Mouse (Mus musculus) thymus, postnatal 25 days (tissue): ENCODE results near the gene Kctd14.
"Not testable (repeated sequence)": the region's sequence is repeated elsewhere in the genome, so short reads cannot be mapped to it uniquely, and the experiment has no call there.

ENCODE experiments used
- DNase-seq: peaks from one replicate; pipeline ENCODE4 v3.0.0; 2022

Gene Kctd14

DNA sequence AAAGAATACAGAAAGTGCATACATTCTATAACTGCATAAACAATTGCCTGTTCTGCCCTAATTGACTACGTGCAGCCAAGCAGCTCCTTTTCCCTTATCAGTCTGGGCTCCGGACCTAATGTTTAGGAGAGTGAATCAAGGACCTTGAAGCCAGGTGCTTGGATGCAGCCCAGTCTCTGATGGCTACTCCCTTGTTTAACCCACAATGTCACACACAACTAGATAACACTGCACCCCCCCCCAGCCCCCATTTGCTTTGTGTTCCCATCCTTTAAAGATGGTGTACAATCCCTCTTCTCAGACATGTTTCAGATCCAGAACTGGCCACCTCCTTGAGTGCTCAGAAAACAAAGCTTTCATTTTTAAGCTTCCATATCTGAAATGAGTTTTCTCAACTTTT, at the start of gene Kctd14:
TSS of gene Kctd14 (plus strand) at position 301 of the 400 bp plus-strand sequence.
- DNase-seq: not testable (repeated sequence)

DNA sequence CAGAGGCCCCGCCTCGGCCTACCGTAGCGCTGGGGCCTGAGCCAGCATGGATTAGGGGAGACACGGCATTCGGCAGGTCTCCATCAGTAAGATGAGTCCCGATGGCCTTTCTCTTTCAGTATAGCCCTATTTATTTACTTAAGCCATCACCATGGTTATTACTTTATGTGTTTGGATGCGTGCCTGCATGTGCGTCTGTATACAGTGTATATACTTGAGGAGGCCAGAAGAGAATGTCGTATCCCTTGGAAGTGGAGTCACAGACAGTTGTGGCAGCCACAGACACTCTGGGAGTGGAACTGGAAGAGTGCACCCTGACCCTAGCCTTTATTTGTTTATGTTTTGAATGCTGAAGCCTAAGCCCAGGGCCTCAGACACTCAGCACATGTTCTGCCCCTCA, 44.0 kb upstream of the Kctd14 start:
- no peak for DNase-seq

DNA sequence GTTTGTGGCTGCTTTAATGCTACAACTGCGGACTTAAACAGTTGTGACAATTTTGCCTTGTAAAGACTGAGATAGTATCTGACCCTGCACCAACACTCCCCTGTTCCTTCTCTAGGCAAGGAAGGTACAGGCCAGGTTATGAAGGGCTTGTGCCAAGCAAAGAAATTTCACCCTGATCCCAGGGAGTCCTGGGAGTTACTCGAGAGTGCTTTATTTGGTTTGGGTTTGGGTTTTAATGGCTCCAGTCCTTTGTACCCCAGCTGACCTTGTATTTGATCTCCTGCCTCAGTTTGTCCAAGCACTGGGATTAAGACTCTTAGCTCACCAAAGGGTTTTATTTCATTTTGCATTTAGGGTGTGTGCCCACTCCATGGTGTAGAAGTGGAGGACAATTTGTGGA, 40.0 kb upstream of the Kctd14 start:
- DNase-seq: no peak

DNA sequence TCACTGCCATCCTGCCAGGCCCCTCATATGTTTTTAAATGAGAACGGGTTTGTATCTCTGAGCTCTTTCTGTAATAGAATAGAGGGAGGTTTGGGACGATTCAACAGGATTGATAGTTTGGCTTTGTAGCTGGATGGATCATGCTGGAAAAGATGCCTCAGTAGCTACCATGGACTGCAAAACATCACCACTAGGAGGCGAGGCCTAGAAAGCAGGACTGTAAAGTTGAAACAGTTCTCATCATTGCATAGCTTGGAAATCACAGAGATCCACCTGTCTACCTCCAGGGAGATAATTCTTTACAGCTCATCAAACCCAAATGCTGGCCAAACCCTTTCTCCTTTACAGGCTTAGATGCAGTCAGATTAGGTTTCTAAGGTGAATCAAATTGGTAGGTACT, 39.5 kb upstream of the Kctd14 start:
- DNase-seq: no peak

DNA sequence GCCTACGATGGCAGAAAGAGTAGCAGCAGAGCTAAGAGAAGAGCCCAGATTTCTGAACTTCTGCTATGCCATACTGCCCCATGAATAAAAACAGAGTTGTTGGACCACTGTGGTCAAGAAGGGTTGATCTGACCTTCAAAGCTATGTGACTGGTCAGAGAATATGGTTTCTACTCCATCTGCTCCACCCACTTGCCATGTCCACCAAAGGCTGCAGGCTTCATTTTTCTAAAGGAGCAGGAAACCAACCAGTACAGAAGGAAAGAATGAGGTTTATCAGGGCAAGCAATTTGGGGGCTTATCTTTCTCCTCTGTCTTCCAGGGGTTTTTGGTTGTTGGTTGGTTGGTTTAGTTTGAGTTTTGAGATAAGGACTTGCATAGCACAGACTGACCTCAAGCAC, 37.1 kb upstream of the Kctd14 start:
- no peak for DNase-seq

DNA sequence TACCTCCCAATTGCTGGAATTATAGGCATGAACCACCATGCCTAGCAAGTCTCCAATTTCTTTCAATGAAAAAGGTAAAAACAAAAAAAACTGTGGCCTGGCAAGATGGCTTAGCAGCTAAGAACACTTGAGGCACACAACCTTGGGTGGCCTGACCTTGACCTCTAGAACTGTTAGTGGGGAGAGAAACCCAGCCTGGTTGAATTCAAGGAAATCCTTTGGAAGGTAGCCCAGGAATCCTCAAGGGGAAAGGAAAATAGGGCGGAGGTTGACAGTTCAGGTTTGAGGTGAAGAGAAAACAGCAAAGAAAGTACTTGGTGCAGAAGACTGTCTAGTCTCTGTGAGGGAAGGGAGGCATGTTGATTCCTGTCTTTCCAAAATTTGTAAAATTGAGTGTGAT, 36.7 kb upstream of the Kctd14 start:
- no peak for DNase-seq

DNA sequence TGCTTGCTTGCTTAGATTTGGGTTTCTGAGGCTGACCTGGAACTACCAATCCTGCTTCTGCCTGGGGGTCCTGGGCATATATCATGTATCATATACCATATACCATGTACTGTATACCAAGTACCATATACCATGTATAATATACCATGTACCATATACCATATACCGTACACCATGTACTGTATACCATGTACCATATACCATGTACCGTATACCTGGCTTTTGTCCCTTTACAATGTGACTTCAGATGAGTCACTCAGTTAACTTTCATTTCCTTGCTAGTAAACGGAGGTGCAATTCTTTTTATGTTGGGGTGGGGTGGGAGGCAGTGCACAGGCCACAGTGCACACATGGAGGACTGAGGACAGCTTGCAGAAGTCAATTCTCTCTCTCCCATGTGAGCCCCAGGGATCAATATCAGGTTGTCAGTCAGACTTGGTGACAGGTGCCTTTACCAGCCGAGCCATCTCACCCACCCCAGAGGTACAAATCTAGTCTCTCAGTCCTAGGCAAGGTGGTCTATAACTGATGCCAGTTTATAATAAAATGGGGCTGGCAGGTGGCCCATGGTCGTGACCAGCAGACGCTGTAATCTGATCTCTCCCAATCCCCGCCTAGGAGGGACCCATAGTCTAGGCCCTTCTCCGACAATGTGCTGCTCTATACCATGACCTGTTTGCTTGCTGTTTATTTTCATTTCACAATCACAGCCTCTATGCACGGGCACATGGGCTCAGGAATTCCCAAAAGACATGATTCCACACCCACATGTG, 36.0 kb upstream of the Kctd14 start:
- no peak for DNase-seq

DNA sequence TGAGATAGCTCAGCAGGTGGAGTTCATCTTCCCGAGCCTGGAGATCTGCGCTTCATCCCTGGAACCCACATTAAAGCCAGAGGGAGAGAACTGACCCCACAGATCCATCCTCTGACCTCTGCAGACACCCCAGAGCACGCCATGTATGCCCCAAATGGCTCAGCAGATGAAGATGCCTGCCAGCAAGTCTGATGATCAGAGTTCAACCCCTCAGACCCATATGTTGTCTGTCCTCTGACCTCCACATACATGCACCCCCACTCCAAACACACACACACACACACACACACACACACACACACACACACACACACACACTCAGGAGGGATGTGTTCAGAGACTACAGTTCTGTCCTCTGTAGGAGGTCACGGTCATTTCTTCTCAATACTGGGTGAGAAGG, 34.6 kb upstream of the Kctd14 start:
- DNase-seq: no peak

DNA sequence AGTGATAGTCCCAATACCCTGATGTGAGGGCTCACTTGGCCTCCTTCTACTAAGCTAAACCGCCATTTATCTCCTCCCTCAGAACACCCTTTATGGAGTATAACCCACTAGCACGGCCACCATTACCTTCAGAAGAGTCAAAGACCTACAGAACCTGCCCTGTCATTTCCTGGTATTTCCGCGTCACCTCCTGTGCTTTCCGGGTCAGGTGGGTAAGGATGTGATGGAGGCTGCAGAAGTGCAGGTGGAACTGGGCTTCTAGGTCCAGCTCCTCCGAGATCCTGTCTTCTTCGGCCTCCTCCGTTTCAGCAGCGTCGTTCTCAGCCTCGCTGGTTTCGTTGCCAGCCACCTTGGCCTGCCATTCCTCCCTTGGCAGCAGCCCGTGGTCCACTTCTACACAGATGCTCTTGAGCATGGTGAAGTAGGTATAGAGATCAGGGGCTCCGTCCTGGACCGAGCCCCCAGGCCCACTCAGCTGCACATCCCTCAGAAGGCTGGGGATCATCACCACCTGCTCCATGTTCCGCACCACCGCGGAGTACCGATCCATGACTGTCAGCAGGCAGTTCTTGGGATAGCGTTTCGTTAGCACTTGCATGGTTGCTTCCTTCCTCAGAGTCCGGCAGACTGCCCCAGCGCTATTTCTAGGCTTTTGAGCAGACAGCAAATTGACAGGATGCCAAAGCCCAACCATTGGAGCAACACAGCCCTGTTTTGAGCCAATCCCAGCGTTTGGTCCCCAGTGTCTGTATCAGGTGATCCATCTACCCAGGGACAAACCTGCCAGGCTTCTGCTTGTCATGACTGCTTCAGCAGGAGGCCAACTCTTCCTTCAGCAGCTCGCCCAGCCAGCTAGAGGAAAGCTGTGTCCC, 34.0 kb upstream of the Kctd14 start, which contains the start of gene Thrsp:
TSS of gene Thrsp (minus strand) at position 825 of the 872 bp plus-strand sequence.
- DNase-seq: no peak

DNA sequence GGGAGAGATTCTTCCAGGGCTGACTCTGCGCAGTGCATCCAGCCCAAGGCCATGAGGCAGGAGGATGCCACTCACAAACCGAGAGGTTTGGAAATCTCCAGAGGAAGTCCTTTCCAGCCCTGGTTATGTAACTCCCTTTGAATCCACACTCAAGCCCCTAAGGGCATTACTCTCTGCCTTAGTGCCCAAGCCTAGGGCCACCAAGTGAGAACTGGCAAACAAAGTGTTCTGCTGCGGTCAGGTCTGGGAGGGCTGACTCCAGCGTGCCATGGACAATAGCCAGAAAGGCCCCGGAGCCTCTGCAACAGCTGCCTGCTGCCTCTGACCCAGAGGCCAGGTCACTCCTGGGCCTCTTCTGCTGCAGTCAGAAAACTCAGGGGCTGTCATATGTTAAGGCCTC, 32.4 kb upstream of the Kctd14 start:
- DNase-seq: no peak

DNA sequence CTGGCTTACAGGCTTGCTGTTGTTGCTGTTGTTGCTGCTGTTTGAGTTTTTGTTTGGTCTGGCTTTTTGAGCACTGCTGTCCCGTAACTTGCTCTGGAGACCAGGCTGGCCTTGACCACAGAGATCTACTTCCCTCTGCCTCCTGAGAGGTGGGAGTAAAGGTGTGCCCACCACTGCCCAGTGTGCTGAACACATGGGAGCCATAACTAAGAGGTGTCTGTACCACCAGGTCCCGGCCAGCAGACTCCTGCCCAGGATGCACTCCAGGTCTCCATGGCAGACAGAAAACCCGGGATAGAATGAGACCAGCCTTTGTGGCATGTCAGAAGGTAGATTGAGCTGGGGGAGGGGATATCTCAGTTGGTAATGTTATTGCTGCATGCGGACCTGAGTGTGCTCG, 32.0 kb upstream of the Kctd14 start:
- DNase-seq: no peak

DNA sequence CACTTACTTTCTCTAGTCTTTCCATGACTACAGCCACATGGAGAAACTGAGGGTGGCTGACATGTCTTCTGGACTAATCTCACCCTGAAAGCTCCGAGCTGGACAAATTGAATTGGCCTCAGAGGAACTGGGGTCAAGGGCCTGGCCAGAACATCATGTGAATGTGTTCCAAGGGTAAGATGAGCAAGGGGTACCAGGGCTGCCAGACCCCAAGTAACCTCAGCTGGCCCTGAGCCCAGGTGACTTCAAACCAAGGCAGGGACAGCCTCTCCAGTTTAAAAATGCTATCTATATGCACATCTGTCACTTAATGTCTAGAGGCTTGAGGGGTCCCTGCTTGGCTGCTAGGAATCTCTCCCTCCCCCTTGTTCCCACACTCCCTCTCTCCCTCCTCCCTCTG, 30.7 kb upstream of the Kctd14 start:
- DNase-seq: no peak

DNA sequence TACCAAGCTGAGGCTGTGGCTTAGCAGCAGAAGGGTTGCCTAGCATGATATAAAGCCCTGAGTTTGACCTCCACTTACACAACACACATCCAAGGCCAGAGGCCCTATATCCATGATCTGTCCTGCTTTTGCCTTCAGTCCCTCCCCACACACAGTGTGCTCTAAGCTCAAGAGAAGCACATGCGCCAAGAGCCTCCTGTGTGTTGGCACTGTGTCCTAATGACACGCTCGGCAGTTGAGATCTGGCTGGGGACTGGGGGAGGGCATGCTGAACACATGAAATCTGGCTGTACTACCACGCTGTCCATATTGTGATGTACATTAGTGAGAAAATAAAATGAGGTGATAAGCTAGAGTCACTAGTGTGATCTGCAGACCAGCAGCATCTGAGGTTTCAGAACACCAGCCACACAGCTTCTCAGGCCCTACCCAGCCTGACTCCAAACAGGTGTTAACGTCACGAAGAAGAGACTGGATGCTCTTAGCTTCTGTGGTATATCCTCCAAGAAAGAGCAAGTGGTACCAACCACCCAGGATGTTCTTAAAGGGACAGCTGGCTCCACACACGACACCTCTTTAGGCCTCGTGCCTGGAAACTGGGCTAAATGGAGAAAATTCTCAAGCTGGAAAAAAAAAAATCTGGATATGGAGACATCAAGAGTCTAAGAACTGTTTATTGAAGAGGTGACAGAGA, 30.0 kb upstream of the Kctd14 start:
- no peak for DNase-seq

DNA sequence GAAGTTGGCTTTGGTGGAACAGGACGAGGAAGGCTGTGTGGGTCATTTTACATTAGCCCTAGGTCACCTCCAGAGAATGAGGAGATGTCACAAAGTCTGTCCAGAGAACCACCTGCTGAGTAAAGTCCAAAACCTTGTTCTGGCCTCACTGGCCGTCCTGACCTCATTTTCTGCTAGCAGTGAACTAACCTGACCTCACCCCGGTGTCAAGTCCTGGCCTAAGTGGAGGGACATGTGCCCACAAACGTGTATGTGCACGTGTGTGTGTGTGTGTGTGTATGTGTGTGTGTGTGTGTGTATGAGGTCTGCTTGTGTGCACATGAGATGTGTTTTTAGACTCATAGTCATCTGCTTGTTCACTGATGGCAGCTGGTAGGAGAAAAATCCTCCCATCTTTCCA, 27.4 kb upstream of the Kctd14 start:
- no peak for DNase-seq

DNA sequence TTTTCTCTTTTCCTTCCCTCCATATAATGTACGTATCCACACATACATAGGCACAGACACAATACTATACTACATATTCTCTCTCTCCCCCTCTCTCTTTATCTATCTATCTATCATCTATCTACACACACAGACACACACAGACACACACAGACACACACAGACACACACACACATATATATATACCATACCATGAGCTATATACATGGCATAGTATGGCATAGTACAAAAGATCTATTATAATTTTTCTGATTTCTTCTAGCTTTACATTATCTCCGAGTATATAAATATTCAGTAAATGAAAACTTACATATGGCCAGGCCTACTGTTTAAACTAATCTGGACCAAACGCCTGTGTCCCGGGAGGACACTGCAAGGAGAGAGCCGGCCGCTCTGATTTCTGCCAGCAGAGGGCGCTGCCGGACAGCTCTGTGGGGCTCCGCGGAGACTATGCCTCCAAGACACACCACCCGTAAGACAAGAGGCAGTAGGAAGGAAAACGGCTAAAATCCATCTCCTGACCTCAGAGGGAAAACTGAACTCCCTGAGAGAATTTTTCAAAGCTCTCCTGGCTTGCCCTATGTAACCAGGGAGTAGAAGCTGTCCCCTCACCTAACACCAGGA, 26.4 kb upstream of the Kctd14 start:
- peak; percentile 79 for DNase-seq

DNA sequence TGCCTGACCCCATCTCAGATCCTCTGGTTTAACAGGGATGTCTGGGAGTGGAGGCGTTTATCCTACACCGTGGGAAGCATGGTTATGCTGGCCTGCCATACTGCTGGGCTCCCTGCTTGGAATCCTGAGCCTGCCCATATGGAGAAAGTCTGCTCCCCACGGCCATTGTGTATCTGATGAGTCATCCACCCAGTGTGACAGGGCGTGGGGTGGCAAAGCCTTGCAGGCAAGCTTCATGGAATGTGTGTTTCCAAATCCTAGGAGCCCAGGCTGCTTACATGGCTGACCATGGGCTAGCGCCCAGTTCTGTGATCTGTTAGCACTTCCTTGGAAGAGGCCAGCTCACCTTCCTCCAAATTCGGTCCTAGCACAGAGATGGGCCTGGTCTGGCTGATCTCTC, 24.6 kb upstream of the Kctd14 start:
- no peak for DNase-seq

DNA sequence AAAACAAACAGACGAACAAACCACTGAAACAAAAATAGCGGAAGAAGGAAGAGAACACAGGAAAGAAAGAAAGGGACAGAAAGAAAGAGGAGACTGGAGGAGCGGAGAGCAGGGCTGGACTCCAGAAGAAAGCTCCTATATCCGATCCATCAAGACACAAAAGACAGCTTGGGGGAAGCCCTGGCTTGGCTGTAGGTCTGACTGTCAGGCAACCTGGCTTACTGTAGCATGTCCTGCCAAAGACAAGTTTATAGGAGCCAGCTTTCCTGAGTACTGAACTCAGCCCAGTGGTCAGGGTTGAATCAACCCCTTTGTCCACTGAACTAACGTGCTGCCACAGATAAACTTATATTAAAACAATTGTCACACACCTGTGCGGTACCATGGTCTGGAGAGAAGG, 23.8 kb upstream of the Kctd14 start:
- DNase-seq: no peak

DNA sequence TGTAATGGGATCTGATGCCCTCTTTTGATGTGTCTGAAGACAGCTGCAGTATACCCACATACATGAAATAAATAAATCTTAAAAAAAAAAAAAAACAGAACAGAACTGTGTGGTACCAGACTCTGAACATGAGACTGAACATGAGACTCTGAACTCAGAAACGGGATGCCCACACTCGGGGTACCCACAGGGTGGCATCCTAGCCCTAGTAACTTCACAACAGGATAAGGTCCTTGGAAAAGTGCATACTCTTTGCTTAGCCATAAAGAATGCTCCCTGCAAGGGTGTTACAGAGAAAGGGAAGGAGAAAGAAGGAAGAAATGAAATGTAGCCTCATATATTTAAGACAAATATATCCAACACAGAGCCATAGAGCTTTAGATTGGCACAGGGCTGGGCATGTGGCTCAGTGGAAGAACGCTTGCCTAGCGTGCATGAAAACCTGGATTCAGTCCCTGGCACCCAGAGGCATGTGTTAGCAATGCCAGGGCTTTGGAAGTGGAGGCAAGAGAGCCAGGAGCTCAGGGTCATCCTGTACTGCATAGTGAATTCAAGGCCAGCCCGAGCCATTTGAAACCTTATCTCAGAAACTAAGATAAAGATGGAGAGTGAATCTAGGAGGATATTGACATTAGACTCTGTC, 23.2 kb upstream of the Kctd14 start:
- no peak for DNase-seq

DNA sequence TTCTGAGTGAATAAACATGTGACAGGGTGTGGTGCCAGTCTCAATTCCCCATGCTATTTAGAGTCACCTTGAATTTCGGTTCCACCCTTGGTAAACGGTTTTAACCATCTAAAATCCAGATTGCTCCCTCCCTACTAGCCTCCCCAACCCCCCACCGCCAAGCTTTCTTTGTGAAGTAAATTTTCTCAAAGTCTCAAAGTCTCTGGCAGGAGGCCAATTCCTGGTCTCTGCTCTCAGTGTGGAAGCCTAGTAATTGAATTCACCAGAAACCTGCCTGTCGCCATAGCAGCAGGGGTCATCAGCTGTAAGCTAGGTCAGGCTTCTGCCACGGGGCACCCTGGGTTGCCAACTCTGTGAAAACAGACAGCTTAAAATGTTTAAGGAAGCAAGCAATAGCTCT, 21.4 kb upstream of the Kctd14 start:
- no peak for DNase-seq

DNA sequence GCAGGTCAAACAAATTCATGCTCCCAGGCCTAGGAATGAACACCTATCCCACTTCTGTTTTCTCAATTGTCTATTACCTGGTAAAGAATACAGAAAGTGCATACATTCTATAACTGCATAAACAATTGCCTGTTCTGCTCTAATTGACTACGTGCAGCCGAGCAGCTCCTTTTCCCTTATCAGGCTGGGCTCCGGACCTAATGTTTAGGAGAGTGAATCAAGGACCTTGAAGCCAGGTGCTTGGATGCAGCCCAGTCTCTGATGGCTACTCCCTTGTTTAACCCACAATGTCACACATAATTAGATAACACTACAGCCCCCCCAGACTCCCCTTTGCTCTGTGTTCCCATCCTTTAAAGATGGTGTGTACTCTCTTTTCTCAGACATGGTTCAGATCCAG, 17.6 kb upstream of the Kctd14 start:
- DNase-seq: not testable (repeated sequence)

DNA sequence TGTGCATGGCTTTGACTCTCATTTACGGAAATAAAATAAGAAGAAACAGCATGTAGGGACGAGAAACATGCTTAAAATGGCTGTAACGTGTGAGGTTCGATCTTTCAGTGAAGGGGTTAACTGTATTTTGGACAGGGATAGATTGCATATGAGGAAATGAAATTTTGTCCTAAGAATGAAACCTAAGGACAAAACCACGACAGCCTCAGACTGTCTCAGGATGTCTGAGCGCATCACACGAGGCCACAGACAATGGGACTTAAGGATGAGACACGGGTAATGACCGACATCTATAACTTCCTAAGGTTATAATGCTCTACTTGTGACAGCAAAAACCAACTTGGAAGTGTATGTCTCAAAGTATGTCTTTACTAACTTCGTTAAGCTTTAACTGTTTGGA, 16.6 kb upstream of the Kctd14 start:
- no peak for DNase-seq

DNA sequence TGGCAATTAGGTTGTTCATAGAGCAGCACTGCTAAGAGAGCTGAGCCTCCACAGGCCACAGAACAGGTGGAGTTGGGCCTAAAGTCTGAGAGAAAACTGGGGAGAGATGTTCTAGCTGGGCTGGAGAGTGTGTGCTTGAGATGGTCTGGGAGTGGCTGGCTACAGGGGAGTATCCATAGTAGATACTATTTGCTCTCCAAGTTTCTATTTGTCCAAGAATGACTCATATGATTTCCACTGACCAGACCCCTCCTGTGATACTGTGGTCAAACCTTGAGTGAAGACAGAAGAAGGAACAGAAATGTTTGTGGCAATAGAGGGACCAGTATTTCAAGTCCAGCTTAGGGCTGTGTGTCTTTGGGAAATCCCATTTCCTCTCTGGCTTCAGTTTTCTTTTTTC, 12.1 kb upstream of the Kctd14 start:
- DNase-seq: no peak
